Mouse (Mus musculus) hindbrain, embryonic 16.5 days (tissue): Measurements from ENCODE around the gene Egfl8. TPM values are rescaled to one million over a fixed set of nuclear protein-coding genes. Genes with fewer than 3 reads are reported as not detected.

Experiments
- ATAC-seq: fragments of 200-750 bp; cut with Nextera tagmentation; 2 replicates; pipeline ENCODE4 v1.8.0; 2017; ENCODE audit warnings: moderate TSS enrichment, moderate library complexity
- H3K27ac ChIP-seq: fragments of 300-500 bp; sonication (generic); 2 replicates; pipeline ENCODE4 v1.5.1; 2014; ENCODE audit warnings: low read depth, mild to moderate bottlenecking, control low read depth, low read length, moderate library complexity
- H3K27me3 ChIP-seq: fragments of 300-500 bp; sonication (generic); replicated peaks from 2 replicates; pipeline ENCODE4 v1.6.1; 2014; ENCODE audit warnings: low read length; ENCODE audit not compliant: control insufficient read depth, insufficient read depth
- H3K36me3 ChIP-seq: fragments of 300-500 bp; sonication (generic); 2 replicates; pipeline ENCODE4 v1.6.1; 2014; ENCODE audit warnings: mild to moderate bottlenecking, low read length, moderate library complexity, mixed read lengths; ENCODE audit not compliant: control insufficient read depth, insufficient read depth
- H3K4me1 ChIP-seq: fragments of 300-500 bp; sonication (generic); 2 replicates; pipeline ENCODE4 v1.6.1; 2014; ENCODE audit warnings: low read depth, low read length; ENCODE audit not compliant: control insufficient read depth, insufficient read depth
- H3K4me2 ChIP-seq: fragments of 300-500 bp; sonication (generic); 2 replicates; pipeline ENCODE4 v1.6.1; 2014; ENCODE audit warnings: mild to moderate bottlenecking, low read length, control low read depth, moderate library complexity
- H3K4me3 ChIP-seq: fragments of 300-500 bp; sonication (generic); 2 replicates; pipeline ENCODE4 v1.5.1; 2014; ENCODE audit warnings: mild to moderate bottlenecking, low read length, control low read depth, moderate library complexity
- H3K9ac ChIP-seq: fragments of 300-500 bp; sonication (generic); 2 replicates; pipeline ENCODE4 v1.6.1; 2014; ENCODE audit warnings: low read depth, mild to moderate bottlenecking, control low read depth, low read length, moderate library complexity
- H3K9me3 ChIP-seq: fragments of 300-500 bp; sonication (generic); 2 replicates; pipeline ENCODE4 v1.6.1; 2014; ENCODE audit warnings: mild to moderate bottlenecking, low read length, moderate library complexity; ENCODE audit not compliant: control insufficient read depth
- WGBS: fragments of 180-500 bp; shearing (Covaris S2); extraction: QIAGEN DNeasy Blood & Tissue Kit; methylation state at CpG from one replicate; pipeline ENCODE4 v1.1.7; 2014; 5-methylcytosine and 5-hydroxymethylcytosine counted together
- polyA plus RNA-seq: library from polyadenylated mRNA; unstranded; fragments of >200 nt; fragmentation: Nextera tagmentation; extraction: Ambion mirVana; gene quantifications from 2 replicates; pipeline ENCODE4 v1.2.1, GENCODE M21; 2015

The Egfl8 gene
- polyA plus RNA-seq, 1 experiment from 2014 or later: 8.3 TPM

DNA sequence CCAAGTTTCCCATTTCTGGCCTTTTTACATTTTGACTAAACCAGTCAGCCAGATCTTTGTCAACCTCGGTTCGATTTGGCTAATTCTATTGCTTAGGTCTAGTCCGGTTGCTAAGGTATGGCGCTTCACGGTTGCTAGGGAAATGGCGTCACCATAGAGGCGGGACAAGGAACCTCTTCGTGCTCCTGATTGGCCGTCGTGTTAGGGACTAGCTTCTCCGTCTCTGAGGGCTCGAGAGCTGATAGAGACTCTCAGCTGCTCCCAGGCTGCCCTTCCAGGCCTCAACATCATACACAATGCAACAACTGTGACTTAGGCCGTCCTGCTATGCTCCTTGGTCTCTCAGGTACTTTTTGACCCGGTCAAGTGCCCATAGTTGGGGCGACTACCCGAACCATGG lies 28.8 kb upstream of the Egfl8 start, which contains the start of gene Fkbpl:
Gene Fkbpl (plus strand): TSS at position 157 of the 400 bp plus-strand sequence.
- Histone ChIP-seq H3K36me3 (peaks cover 4% of the 10 kb centered on the region; the same call in 1 of the 2 replicates), H3K4me2 (peak within 1 kb of the TSS; percentile 75), H3K4me3 (peak within 1 kb of the TSS; percentile 67), H3K27me3 (no peaks in the 10 kb centered on the region), H3K9me3 (no peaks in the 10 kb centered on the region), H3K4me1 (peaks cover 30% of the 10 kb centered on the region), H3K27ac (peak within 1 kb of the TSS; percentile 78), H3K9ac (peak within 1 kb of the TSS; percentile 75)
- ATAC-seq: peak; percentile 82
- WGBS: 0% methylated on average over 16 of the region's 16 CpGs

GRCm38 (mm10) chr17:34643944-34644343 lies 28.2 kb upstream of the Egfl8 start:
- 84% methylated on average over 10 of the region's 10 CpGs for WGBS
- no peak overlapping the region for H3K27ac ChIP-seq
- no peaks in the 10 kb centered on the region for H3K36me3 ChIP-seq
- no peaks in the 10 kb centered on the region for H3K9me3 ChIP-seq
- H3K27me3 ChIP-seq: no peaks in the 10 kb centered on the region
- H3K4me1 ChIP-seq: peaks cover 30% of the 10 kb centered on the region
- no peak for ATAC-seq
- H3K4me2 ChIP-seq: no peak overlapping the region
- no peak overlapping the region for H3K9ac ChIP-seq
- H3K4me3 ChIP-seq: no peak overlapping the region

- no peak overlapping the region for H3K4me2 ChIP-seq
- WGBS: 94% methylated on average over 4 of the region's 4 CpGs
- ATAC-seq: no peak
Observed at GRCm38 (mm10) chr17:34643379-34643778, 27.6 kb upstream of the Egfl8 start.

GRCm38 (mm10) chr17:34641945-34642344 lies 26.2 kb upstream of the Egfl8 start:
- Histone ChIP-seq H3K27me3 (no peaks in the 10 kb centered on the region), H3K36me3 (no peaks in the 10 kb centered on the region), H3K9ac (no peak overlapping the region), H3K27ac (no peak overlapping the region), H3K4me1 (peaks cover 19% of the 10 kb centered on the region), H3K4me2 (no peak overlapping the region), H3K4me3 (no peak overlapping the region), H3K9me3 (no peaks in the 10 kb centered on the region)
- 79% methylated on average over 3 of the region's 3 CpGs for WGBS
- no peak for ATAC-seq

More at GRCm38 (mm10) chr17:34643379-34643778, 27.6 kb upstream of the Egfl8 start:
- Histone ChIP-seq H3K4me3 (no peak overlapping the region), H3K27ac (no peak overlapping the region), H3K36me3 (no peaks in the 10 kb centered on the region), H3K9me3 (no peaks in the 10 kb centered on the region), H3K4me1 (peaks cover 28% of the 10 kb centered on the region), H3K27me3 (no peaks in the 10 kb centered on the region), H3K9ac (no peak overlapping the region)

- H3K4me3 ChIP-seq: no peak overlapping the region
- peak overlapping the region; percentile 65 for H3K27ac ChIP-seq
- H3K9ac ChIP-seq: peak overlapping the region; percentile 46
- no peaks in the 10 kb centered on the region for H3K27me3 ChIP-seq
- no peaks in the 10 kb centered on the region for H3K9me3 ChIP-seq
- H3K4me2 ChIP-seq: 0 out of 2 replicates have a peak overlapping the region, but pooled peaks have one; percentile 0
- no peaks in the 10 kb centered on the region for H3K36me3 ChIP-seq
- WGBS: 12% methylated on average over 11 of the region's 11 CpGs
- H3K4me1 ChIP-seq: peaks cover 13% of the 10 kb centered on the region
- ATAC-seq: 0 out of 2 replicates have a peak, but pooled peaks have one; percentile 27
Observed at GRCm38 (mm10) chr17:34640778-34641601, 25.2 kb upstream of the Egfl8 start.

DNA sequence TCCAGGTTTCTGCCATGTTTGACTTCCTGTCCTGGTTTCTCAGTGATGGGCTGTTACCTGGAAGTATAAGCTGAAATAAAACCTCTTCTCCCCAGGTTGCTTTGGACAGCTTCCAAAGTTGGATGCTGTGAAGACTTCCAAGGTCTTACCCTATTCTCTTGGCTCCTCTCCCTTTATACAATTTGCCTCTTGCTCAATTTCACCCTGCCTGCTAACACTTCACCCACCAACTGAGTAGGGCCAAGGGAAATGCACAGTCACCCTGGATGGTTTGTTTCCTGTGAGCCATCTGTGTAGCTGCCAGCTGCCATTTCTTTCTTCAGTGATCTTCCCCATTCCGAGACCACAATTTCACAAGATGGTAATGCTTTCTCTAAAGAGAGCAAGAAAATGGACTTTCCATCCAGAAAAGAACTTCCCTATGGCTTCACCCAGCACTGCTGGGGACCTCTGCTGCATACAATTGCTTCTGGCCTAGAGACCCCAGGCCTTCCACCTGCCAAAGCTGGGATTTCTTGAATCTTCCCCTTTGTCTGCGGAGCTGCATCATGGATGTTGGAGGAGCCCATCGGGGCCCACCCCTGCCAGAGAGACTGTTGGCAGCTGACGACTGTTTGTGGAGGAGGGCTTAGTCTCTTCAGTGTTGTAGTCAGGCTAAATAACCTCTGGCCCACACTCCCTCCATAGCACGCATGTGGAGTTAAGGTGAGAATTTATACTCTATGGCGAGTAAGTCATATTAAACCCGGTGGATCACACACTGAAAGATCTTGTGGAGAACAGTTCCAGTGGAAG lies 23.9 kb upstream of the Egfl8 start:
- H3K9me3 ChIP-seq: no peaks in the 10 kb centered on the region
- H3K4me2 ChIP-seq: no peak overlapping the region
- no peak overlapping the region for H3K4me3 ChIP-seq
- H3K4me1 ChIP-seq: peaks cover 2% of the 10 kb centered on the region; the same call in 1 of the 2 replicates
- H3K36me3 ChIP-seq: no peaks in the 10 kb centered on the region
- H3K27me3 ChIP-seq: no peaks in the 10 kb centered on the region
- ATAC-seq: no peak
- no peak overlapping the region for H3K27ac ChIP-seq
- H3K9ac ChIP-seq: no peak overlapping the region
- 84% methylated on average over 7 of the region's 7 CpGs for WGBS

DNA sequence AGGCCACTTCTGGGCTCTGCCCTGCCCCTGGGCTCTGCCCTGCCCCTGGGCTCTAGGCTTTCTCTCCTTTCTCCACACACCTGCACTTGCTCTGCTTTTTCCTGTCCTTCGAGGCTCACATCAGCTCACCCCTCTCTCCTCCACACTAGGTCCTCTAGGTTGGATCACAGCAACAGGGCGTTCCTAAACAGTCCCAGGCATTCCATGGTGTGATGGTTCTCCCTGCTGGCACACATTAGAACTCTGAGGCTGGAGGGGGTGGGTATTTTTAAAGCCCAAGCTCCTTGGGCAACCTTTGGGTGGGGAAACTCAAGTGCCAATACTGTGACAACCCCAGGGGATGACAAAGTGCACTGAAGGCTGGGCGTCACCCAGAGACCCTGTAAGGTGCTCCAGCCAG lies 21.7 kb upstream of the Egfl8 start:
- no peaks in the 10 kb centered on the region for H3K36me3 ChIP-seq
- H3K27ac ChIP-seq: no peak overlapping the region
- no peaks in the 10 kb centered on the region for H3K27me3 ChIP-seq
- no peak overlapping the region for H3K9ac ChIP-seq
- H3K4me3 ChIP-seq: no peak overlapping the region
- no peaks in the 10 kb centered on the region for H3K9me3 ChIP-seq
- H3K4me2 ChIP-seq: no peak overlapping the region
- no peak for ATAC-seq
- 65% methylated on average over 3 of the region's 3 CpGs for WGBS
- H3K4me1 ChIP-seq: peaks cover 4% of the 10 kb centered on the region; the same call in 1 of the 2 replicates

- Histone ChIP-seq H3K4me1 (peaks cover 14% of the 10 kb centered on the region), H3K4me3 (no peak overlapping the region), H3K27ac (no peak overlapping the region), H3K9ac (no peak overlapping the region), H3K4me2 (no peak overlapping the region), H3K9me3 (no peaks in the 10 kb centered on the region), H3K36me3 (no peaks in the 10 kb centered on the region), H3K27me3 (peaks cover 3% of the 10 kb centered on the region; the same call in 1 of the 2 replicates)
- 69% methylated on average over 2 of the region's 2 CpGs for WGBS
- no peak for ATAC-seq
Observed at GRCm38 (mm10) chr17:34635671-34636070, 19.9 kb upstream of the Egfl8 start.

- H3K4me2 ChIP-seq: peak overlapping the region; percentile 84
- WGBS: 5% methylated on average over 26 of the region's 26 CpGs
- H3K27ac ChIP-seq: no peak overlapping the region
- H3K9me3 ChIP-seq: no peaks in the 10 kb centered on the region
- H3K4me1 ChIP-seq: peaks cover 39% of the 10 kb centered on the region
- peaks cover 3% of the 10 kb centered on the region; the same call in 1 of the 2 replicates for H3K27me3 ChIP-seq
- peak overlapping the region; percentile 57 for H3K9ac ChIP-seq
- no peaks in the 10 kb centered on the region for H3K36me3 ChIP-seq
- peak overlapping the region; percentile 37 for H3K4me3 ChIP-seq
- no peak for ATAC-seq
Observed at GRCm38 (mm10) chr17:34632261-34632691, 16.5 kb upstream of the Egfl8 start.
